Mouse (Mus musculus) skeletal muscle tissue, adult 2 months (tissue): ENCODE results near the gene Ltb4r1.

Source experiments
- DNase-seq: peaks from one replicate; pipeline ENCODE4 v3.0.0-alpha.2; 2012; ENCODE audit warnings: low read depth, low spot score

The Ltb4r1 gene

DNA sequence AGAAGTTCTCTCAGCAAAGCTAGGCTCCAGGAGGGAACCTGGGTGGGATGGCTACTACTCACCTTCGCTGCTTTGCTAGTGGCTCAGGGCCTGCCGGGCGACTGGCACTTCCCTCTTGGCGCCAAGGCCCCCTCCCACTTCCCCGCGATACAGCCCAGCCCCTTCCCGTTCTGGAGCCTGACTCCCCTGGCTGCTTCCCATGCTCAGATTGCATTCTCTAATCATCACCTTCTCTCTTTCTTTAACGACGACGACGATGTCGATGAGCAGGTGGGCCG lies 18.1 kb downstream of the Ltb4r1 start, which contains the start of gene Adcy4:
Gene Adcy4 (minus strand): TSS at position 138 of the 278 bp plus-strand sequence.
- DNase-seq: no peak

- no peak for DNase-seq
Observed at GRCm38 (mm10) chr14:55785195-55785594, 19.4 kb downstream of the Ltb4r1 start.

DNA sequence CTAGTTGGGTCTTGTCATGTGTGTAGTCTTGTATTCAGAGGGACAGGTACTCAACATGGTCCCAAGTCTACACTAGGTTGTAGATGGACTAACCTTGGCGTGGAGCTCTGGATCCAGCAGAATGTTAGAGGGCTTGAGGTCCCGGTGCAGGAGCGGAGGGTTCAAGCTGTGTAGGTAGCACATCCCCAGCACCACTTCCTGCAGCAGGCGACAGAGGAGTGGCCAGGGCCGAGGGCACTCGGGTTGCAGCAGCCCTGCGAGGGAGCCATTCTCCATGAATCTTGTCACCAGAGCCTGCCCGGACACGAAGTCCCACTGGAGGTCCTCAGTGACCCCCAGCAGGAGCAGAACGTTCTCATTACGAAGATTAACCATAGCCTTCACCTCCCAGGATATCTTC lies 22.0 kb downstream of the Ltb4r1 start:
- no peak for DNase-seq

DNA sequence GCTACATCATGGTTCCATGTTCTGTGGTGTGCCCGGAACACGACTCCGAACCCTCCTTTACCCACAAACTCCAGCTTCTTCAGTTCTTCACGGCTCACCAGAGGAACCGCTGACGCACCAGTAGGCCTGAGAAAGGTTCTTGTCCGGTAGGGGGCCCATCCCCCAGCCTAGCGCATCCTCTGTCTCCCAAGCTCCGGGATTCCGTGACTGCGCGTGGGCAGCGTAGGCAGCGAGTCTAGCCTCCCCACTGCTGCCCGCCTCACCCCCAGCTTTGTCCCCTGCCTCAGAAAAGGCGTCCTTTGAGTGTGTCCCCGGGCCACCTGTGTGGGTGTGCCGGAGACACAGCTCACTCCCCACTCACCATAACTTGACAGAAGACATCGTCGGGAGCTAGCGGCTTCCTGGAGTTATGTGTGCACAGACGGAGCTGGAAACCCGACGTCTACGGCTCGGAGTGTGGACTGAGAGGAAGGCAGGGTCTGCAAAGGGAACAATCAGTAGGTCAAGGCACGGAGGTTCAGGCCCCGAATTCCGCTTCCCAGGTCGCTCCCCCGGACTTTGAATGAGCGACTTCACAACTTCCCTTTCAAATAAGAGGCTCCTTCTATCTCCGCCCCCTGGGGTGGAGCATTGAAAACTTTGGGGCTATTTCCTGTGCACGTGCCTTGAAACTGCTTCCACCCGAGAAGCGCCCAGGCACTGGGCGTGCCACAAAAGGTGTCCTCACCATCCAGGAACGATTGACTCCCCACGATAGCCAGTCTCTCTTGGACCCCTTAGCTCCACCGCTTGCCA lies 22.7 kb downstream of the Ltb4r1 start, which contains the start of gene Ripk3:
Gene Ripk3 (minus strand): TSS at position 610 of the 795 bp plus-strand sequence.
- DNase-seq: no peak

GRCm38 (mm10) chr14:55793461-55793860 lies 27.7 kb downstream of the Ltb4r1 start:
- no peak for DNase-seq

GRCm38 (mm10) chr14:55793946-55794345 lies 28.2 kb downstream of the Ltb4r1 start:
- DNase-seq: no peak

- DNase-seq: no peak
Observed at GRCm38 (mm10) chr14:55795380-55796163, 29.8 kb downstream of the Ltb4r1 start.

- peak; percentile 79 for DNase-seq
Observed at GRCm38 (mm10) chr14:55814885-55815284, 49.1 kb downstream of the Ltb4r1 start.

GRCm38 (mm10) chr14:55815310-55815751 lies 49.6 kb downstream of the Ltb4r1 start:
- DNase-seq: peak; percentile 59
